Mouse (Mus musculus) brown adipose tissue, adult 24 weeks (tissue): ENCODE data around the gene Tbc1d5. TPM values are rescaled to one million over a fixed set of nuclear protein-coding genes. Genes with fewer than 3 reads are reported as not detected.
A peak's percentile ranks its signal among the peaks of the same experiment; 100 is the strongest.

Source experiments
- H3K27ac ChIP-seq: fragments of 200-500 bp; replicated peaks from 2 replicates; pipeline ENCODE4 v1.5.1; 2012; ENCODE audit warnings: low read depth, mild to moderate bottlenecking, low read length
- H3K4me1 ChIP-seq: fragments of 200-500 bp; 2 replicates; pipeline ENCODE4 v1.6.1; 2012; ENCODE audit warnings: low read length, mixed read lengths; ENCODE audit not compliant: control insufficient read depth, insufficient read depth, insufficient read length
- H3K4me3 ChIP-seq: fragments of 200-500 bp; 2 replicates; pipeline ENCODE4 v1.5.1; 2012; ENCODE audit warnings: low read depth, mild to moderate bottlenecking, low read length, moderate library complexity; ENCODE audit not compliant: insufficient read depth
- polyA plus RNA-seq: library from polyadenylated mRNA; stranded (reverse); fragments of >200 nt; gene quantifications from 2 replicates; pipeline ENCODE4 v1.2.4, GENCODE M21; 2012; ENCODE audit not compliant: missing spikeins, insufficient read depth, insufficient read length

Gene Tbc1d5
- polyA plus RNA-seq, 1 experiment = 11.3 TPM

DNA sequence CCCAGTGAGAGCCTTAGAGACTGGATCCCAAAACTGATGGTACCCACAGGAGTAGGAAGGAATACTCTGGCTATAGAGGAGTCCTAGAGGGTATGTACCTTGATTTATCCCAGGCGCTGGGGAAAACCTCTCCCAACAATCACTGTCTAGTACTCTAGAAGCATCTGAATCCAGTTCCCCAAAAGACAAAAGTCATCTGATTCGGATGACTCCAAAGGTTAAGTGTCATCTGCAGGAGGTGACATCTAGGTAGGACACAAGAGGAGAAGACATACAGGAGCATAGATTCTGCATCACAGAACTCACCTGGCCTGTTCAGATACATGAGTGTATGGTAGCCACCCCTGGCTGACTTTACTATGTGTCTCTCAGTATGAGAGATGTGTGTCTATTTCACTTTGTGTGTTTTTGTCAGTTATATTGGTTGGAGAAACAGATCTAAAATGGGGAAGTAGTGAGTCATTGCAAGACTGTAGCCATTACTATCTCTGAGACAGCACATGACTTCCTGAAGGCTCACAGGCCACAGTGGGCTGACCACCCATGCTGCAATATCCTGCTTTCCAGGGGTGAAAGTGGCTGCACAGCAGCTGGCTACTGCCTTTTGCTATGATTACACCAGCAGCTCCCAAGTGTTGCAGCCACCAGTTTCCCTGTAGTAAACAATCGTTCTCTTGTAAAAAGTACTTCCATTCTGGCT lies 185.7 kb downstream of the Tbc1d5 start:
- H3K27ac ChIP-seq = peak overlapping the region; percentile 56
- no peak overlapping the region for H3K4me3 ChIP-seq
- H3K4me1 ChIP-seq = no peaks in the 10 kb centered on the region

DNA sequence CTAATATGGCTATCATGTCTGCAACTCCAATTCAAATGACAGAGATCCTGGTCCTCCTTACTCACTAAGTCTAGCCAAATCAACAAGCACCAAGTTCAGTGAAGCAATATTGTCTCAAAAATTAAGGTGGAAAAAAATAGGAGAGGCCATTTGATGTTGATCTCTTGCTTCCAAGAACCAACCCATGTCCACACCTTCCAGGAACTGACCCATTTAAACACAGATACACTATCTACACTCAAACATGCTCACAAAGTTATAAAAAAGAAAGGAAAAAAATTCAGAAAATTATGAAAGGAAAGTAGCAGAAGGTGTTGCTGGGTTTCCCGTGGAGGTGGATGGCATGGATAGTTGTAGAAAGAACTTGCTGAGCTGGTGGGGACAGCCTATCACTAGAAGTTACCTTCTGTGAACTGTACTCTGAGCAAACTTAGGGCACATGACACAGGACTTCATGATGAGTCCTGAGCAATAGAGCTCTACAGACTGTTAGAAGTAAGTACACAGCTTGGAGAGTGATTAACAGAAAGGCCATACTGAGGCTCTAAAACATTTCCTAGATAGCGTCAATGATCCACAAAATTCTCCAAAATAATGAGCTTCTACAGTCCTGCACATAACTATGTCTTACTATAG lies 188.3 kb downstream of the Tbc1d5 start:
- no peak overlapping the region for H3K27ac ChIP-seq
- no peak overlapping the region for H3K4me3 ChIP-seq
- H3K4me1 ChIP-seq = no peaks in the 10 kb centered on the region

DNA sequence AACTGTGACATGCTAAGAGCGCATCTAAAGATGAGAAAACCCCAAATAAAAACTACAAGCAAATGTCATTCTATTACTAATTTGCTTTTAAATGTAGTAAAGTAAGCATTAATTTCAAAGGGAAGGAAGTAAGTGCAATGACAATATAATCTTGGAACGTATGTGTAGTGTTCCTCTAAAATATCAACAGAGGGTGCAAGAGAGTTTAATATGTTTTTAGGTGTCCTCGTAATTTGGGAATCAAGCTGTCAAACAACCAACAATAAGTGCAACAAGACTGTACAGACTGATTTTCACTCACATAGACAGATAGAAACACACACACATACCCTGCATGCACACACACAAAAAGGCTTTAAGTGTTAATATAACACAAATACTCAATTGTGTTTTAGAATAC lies 191.2 kb downstream of the Tbc1d5 start:
- Histone ChIP-seq H3K27ac (no peak overlapping the region), H3K4me3 (no peak overlapping the region), H3K4me1 (no peaks in the 10 kb centered on the region)

DNA sequence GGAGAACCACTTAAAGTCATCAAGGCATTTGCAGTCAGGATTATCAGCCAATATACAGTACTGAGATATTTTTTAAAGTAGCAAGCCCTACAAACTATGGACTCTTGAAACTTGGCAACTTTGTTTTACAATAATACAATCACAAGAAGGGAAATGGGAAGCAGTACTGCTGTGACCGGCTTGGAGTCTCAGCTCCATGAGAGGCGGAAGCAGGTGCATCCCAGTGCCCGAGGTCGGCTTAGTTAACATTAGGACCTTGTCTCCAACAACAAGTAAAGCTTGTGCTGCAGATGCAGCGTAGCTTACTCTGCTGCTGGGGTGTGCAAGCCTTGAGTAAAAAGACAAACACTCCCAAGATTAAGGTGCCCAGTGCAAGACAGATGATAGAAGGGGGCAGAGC lies 197.2 kb downstream of the Tbc1d5 start:
- H3K4me3 ChIP-seq = no peak overlapping the region
- H3K27ac ChIP-seq = no peak overlapping the region
- no peaks in the 10 kb centered on the region for H3K4me1 ChIP-seq

DNA sequence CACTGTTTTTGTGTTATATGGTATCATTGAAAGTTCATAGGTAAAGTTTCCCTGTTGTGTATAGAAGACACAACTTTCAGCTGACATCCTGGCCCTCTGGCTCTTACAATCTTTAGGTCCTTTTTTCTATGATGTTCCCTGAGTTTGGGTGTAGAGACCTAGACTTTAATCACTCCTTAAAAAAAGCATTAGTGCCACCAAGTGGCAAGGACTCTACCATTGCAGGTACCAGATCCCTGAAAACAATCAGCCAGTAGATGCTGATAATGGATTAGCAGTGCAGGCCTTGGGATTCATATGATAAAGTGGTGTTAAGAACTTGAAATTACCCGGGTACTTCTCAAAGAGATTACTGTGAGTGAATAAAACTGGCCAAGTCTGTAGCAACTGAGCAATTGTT lies 207.0 kb downstream of the Tbc1d5 start:
- Histone ChIP-seq H3K4me1 (no peaks in the 10 kb centered on the region), H3K27ac (no peak overlapping the region), H3K4me3 (no peak overlapping the region)

DNA sequence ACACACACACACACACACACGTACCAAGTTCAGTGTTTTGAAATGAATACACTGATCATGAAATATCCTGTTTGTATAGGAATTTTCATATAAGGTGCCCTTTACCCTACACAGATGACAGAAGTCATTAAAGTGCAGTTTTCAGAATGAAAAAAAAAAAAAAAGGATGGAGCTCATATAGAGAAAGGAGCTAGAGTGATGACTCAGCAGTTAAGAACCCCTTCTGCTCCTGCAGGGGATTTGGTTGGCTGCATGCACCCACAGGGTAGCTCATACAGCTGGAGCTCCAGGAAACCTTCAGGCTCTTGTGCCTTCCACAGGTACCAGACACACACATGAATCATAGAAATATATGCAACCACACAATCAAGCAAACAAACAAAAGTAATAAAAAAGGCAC lies 213.0 kb downstream of the Tbc1d5 start:
- Histone ChIP-seq H3K27ac (no peak overlapping the region), H3K4me3 (no peak overlapping the region), H3K4me1 (no peaks in the 10 kb centered on the region)

DNA sequence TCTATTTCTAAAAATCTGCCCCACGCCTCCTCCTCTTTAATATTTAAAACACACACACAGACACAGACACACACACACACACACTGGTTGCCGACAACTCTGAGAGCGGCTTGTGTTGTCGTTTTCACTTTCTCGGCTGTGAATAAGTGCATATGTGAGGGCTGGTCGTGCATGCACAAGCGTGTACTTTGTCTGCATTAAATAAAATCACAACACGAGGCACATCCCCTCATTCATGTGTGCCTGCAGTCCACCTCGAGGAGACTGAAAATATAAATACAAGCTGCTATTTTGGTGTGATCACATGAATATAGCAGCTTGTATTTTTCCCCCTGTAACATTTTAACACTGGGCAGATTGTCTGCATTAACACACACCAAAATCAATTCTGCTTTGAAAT lies 224.8 kb downstream of the Tbc1d5 start:
- H3K27ac ChIP-seq = no peak overlapping the region
- no peaks in the 10 kb centered on the region for H3K4me1 ChIP-seq
- no peak overlapping the region for H3K4me3 ChIP-seq

DNA sequence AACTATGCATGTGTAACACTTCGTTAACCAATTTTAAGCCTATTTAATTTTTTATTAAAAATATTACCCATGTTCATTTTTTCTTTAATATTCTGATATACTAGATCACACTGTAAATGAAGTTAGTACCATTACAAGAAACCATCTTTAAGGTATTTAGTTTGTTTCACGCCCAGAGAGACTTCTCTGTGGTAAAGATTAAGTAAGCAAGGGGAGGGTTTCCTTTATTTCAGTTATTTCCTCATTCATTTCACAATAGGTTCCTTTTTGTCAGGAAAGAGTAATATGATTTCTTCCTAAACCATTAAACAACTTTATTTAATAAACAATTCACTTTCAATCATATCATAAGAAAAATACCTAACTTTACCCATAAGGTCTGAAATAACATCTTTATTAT lies 256.8 kb downstream of the Tbc1d5 start:
- H3K4me1 ChIP-seq = no peaks in the 10 kb centered on the region

DNA sequence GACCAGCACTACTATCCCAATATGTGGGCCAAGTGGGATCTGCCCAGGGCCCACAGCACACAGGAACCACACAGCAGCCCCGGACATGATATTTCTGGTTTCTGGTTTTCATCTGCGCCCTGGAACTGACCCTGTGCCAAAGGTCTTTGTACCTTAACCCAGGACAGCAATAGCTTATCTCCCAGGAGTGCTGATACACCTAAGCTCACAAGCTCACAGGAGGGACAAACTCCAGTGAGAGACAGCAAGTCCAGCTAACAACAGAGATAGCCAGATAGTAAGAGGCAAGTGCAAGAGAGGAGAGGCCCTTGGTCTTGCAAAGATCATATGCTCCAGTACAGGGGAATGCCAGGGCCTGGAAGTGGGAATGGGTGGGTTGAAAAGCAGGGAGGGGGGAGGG lies 263.9 kb downstream of the Tbc1d5 start:
- no peak overlapping the region for H3K27ac ChIP-seq
- no peak overlapping the region for H3K4me3 ChIP-seq
- no peaks in the 10 kb centered on the region for H3K4me1 ChIP-seq

More for the DNA sequence above, 256.8 kb downstream of the Tbc1d5 start:
- Histone ChIP-seq H3K4me3 (no peak overlapping the region), H3K27ac (no peak overlapping the region)

DNA sequence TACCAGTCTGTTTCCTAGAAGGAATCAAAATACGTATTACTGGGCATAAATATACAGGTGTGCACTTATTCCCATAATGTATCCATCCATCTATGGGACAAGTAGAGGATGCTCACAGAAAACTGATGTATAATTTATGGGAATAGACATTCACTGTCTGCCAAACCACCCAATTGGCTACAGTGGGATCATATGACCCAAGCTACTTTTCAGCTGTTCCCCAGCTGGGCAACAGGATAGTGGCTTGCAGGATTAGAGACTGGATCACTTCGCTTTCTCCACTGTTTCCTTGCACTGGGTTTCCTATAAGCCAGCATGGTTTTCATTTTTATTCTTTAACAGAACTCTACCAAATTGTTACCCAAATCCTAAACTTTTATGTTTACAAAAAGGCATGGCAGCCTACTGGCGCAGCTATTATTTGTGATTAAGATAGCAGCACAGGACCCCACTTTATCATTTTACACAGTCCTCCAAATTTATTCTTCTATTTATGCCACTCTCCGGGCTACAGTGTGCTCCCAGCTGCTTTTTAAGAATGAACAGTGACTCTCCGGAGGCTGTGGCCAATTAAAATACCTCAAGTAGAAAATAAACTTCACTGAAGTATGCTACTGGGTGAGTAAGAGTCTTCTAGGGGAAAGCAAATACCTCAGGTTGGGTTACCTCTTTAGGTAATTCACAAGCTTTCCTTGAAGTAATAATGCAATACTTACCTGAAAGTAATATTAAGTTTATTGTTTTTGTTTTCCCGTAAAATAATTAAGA lies 270.4 kb downstream of the Tbc1d5 start:
- Histone ChIP-seq H3K4me3 (no peak overlapping the region), H3K4me1 (no peaks in the 10 kb centered on the region), H3K27ac (no peak overlapping the region)

DNA sequence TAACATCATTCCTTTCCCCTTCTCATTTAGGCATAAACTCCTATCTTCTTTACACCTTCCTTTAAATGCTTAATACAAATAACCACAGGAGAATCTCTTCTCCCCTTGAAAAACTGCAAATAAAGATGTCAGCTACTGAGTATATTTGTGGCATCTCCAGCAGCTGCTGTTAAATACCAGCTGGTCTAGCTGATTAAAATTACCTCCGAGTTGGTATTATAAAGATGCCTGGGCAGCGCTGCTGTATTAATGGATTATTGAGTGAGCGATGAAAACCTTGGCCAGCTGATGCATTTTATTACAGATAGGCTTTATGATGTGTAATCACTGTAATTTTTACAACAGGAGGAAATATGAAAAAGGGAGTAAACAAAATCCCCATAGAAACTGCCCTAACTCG lies 271.0 kb downstream of the Tbc1d5 start:
- Histone ChIP-seq H3K27ac (no peak overlapping the region), H3K4me3 (no peak overlapping the region), H3K4me1 (no peaks in the 10 kb centered on the region)

DNA sequence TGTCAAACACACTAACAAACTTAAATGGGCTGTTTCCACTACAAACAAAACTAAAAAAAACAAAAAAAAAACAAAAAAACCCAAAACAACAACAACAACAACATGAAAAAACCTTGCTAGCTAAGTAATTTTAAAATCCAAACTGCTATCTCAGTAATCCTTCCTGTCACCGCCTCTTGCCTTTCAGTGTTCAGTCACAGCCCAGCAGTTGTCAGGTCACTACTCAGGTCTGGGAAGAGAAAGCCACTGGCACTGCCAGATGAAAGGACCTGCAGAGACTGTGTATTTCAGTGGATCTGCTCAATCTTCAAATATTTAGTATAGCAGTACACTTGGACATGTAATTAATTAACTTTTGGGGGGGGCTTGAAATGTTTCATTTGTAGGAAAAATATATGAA lies 272.5 kb downstream of the Tbc1d5 start:
- H3K4me1 ChIP-seq = no peaks in the 10 kb centered on the region
- no peak overlapping the region for H3K4me3 ChIP-seq
- no peak overlapping the region for H3K27ac ChIP-seq

DNA sequence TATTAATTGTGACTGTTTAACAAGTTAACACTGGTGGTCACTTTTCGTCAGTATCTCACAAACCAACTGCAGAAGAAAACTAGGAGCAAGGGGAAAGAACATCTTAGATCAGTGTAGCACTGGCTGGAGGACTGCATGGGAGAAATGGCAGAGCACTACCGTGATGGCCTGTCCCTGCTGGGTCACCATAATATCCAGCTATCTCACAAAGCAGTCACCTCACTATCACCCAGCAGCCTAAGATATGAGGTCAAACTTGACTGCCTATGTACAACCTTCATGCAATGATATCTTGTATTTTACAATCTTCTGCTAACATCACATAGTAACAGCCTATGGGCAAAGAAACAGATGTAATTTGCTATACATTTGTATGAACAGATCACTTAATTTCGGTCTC lies 274.7 kb downstream of the Tbc1d5 start:
- Histone ChIP-seq H3K4me1 (no peaks in the 10 kb centered on the region), H3K4me3 (no peak overlapping the region), H3K27ac (no peak overlapping the region)

DNA sequence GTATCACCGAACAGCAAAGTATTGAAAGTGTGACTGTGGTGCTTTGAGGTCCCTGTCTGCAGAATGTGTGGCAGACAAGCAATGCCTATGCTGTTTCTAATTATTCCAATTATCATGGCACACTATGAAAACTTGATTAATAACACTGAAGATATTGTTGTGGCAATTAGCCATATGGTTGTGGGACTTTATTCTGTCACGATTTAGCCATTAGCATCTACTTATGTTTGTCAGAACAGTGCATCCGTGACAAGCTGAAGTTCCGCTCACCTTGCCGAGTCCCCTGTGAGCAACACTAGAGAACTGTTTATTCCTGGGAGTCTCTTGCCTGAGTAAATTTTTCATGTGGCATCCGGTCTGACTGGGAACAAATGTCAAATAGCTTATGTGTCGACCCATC lies 281.3 kb downstream of the Tbc1d5 start:
- H3K4me1 ChIP-seq = no peaks in the 10 kb centered on the region
- H3K27ac ChIP-seq = no peak overlapping the region
- H3K4me3 ChIP-seq = no peak overlapping the region

DNA sequence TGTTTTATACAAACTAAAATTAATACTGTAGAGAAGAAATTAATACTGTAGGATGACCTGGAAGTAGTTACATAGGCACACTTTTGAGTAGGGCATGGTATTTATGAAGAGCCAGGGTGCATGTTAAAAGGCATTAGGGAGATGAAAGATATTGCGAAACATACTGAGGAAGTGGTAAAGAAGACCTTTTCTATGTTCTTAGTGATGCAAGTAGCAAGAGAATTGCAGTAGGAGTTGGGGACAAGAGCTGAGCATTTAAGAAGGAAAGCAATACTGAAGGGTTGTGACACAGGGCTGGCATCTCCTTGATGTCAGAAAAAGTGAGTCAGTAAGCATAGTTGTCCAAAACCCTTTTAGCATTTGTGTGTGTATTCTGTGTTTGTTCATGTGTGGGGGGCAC lies 289.7 kb downstream of the Tbc1d5 start:
- H3K27ac ChIP-seq = no peak overlapping the region
- H3K4me3 ChIP-seq = no peak overlapping the region
- H3K4me1 ChIP-seq = no peaks in the 10 kb centered on the region

DNA sequence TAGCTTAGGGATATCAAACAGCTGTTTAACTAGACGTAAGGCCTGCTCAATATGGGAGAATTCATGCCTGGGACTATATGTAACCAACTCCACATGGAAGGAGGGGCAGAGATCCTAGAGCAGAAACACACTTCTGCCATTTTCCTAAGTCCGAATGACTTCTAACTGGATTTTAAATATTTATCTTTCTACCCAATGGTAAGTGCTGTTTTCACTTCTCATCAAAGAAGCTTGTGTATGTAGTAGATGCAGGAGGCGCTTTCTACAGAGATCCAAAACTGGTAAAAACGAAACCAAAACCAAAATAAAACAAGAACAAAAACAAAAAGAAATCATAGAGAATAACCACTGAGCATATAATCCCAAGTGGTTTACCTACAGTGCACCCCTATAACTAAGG lies 299.2 kb downstream of the Tbc1d5 start:
- H3K4me1 ChIP-seq = no peaks in the 10 kb centered on the region
- no peak overlapping the region for H3K27ac ChIP-seq
- H3K4me3 ChIP-seq = no peak overlapping the region
